Mouse (Mus musculus): ENCODE measurements around the gene Atn1.

Atn1 gene

DNA sequence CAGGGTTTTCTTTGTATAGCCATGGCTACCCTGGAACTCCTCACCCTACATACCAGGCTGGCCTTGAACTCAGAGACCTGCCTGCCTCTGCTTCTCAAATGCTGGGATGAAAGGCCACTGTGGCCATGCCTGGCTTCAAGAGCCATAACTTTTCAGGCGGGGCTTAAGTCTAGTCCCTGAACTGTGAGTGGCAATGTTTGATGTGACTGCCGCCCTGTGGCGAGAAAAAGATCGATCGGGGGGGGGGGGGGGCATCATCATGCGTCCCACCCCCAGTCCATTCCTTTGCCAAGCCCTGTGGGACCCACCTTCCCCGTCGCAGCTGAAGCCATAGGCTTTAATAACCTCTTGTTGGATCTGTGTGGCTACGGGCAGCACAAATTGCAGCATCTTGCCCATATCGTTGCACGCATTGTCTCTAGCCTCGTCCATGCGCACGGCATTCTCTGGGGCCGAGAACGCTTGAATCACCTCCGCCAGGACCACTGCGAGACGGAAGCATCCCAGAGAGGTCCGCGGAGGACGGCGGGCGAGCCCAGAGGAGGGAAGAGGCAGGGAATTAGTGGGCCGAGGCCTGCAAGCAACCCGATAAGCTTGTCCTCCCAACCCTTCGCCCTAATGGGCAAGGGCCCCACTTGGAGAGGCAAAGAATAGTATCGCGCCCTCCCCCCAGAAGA, 16.0 kb downstream of the Atn1 start:
- peak; percentile 63 for DNase-seq

- DNase-seq = no peak
Observed at GRCm38 (mm10) chr6:124739231-124739796, 17.0 kb downstream of the Atn1 start.

- DNase-seq = peak; percentile 97
Observed at GRCm38 (mm10) chr6:124738511-124739023, 17.8 kb downstream of the Atn1 start, which contains the start of gene Ptpn6. Gene Ptpn6 (minus strand): TSS chr6:124738714.

DNA sequence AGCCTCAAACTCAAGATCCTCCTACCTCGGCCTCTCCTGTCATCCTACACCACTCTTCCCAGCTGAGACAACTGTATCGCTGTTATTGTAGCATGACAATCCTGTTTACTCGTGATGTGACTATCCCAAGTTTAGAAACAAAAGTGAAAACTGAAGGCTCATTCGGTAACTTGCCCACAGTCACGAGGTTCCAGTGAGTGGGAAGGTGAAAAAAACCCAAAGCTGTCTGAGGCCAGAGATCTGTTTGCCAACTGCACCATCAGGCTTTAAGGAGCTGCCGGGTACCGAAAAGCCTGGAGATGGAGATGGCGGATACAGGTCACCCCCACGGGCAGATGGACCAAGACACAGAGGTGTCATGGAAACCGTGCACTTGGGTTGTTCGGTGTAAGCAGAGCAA, 19.3 kb downstream of the Atn1 start:
- no peak for DNase-seq

- no peak for DNase-seq
Observed at GRCm38 (mm10) chr6:124734417-124734816, 21.9 kb downstream of the Atn1 start.

DNA sequence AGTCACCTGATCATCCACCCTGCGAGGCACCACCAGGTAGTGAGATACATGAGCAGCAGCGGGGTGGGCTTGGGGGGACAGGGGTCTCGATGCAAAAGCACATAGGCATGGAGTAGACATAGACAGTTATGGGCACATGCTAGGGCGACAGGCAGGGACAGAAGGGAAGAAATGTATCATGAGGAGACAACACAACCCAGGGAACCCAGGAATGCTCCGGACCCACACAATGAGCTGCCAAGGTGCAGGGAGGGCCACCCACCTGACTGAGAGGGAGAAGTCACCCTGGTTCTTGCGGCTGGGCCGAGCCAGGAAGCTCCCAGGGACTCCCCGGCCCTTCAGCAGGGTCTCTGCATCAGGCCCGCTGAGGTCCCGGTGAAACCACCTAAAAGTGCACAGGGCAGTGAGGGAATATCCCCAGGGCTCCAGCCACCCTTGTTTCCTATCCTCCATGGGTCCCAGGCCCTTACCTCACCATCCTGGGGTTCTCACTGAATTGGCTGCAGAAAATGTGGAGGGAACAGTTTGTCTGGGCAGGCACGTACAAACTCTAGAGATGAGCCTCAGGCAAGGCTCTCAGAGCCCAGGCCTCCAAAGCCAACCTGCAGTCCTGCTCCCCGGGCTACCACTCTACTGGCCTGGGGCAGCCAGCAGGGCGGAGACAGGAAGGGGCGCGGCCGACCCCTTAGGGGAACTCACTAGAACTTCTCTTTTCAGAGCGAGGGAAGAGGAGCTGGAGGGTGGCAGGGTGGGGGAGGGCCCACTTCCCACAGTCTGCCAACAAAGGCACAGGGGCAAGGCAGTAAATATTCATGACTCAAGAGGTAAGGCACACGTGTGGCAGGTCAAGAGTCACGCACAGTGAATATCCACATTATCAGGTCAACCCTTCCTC, 23.6 kb downstream of the Atn1 start:
- no peak for DNase-seq

GRCm38 (mm10) chr6:124731038-124731437, 25.3 kb downstream of the Atn1 start:
- no peak for DNase-seq

- no peak for DNase-seq
Observed at GRCm38 (mm10) chr6:124729850-124730705, 26.2 kb downstream of the Atn1 start.

- no peak for DNase-seq
Observed at GRCm38 (mm10) chr6:124728621-124729020, 27.7 kb downstream of the Atn1 start.

- DNase-seq = no peak
Observed at GRCm38 (mm10) chr6:124724472-124724871, 31.9 kb downstream of the Atn1 start.

DNA sequence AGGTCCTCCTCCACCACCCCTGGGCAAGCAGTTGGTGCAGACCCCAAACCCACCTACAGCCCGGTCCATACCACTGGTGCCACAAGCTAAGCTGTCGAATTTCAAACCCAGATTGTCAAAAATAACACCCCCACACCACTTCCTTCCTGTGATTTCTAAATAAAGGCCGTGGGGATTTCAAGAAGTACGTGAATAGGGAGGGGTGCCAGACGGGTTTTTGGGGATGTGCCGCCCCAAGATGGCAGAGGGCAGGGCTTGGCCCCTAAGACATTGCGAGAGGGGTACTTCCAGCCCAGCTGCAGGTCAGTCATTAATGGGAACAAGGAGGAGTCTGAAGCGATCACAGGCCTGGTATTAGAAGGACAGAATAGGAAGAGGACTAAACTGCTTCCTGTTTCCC, 32.8 kb downstream of the Atn1 start:
- no peak for DNase-seq

- no peak for DNase-seq
Observed at GRCm38 (mm10) chr6:124722876-124723473, 33.3 kb downstream of the Atn1 start.

DNA sequence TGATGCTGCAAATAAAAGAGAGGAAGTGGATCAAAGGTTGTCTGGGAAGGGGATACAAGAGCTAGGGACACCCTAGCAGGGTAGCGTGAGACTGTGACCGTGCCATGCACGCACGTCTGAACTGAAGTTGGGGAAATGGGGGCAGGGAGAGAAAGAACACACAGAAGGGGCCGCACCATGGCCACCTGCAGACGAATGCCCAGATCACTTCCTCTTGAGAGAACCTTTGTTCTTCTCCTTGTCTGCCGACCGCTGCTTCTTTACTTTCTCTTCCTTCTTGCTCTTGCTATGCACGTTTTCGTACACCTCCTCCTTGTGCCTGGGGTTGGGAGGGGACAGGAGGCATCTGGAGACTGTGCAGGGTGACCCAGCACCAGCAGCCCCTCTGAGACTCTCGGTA, 35.4 kb downstream of the Atn1 start:
- DNase-seq = no peak

- no peak for DNase-seq
Observed at GRCm38 (mm10) chr6:124719354-124719978, 36.9 kb downstream of the Atn1 start.

GRCm38 (mm10) chr6:124718703-124719102, 37.6 kb downstream of the Atn1 start:
- DNase-seq = peak; percentile 69

DNA sequence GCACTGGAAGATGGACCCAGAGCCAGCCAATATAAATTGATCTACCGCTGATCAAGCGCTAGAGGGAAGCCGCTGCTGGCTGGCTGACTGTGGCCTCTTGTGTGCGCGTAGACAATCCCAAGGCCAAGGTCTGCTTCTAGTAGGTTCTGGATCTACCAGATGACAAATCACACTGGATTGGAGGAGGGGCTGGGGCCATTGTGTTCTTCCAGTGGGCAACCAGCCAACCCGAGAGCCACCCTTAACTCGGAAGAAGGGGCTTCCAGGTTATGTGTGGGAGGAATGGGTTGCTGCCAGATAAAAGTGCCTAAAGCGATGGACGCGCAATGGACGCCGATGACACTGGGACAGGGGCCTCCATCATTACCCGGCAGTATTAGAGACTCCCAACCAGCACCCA, 38.4 kb downstream of the Atn1 start:
- no peak for DNase-seq

DNA sequence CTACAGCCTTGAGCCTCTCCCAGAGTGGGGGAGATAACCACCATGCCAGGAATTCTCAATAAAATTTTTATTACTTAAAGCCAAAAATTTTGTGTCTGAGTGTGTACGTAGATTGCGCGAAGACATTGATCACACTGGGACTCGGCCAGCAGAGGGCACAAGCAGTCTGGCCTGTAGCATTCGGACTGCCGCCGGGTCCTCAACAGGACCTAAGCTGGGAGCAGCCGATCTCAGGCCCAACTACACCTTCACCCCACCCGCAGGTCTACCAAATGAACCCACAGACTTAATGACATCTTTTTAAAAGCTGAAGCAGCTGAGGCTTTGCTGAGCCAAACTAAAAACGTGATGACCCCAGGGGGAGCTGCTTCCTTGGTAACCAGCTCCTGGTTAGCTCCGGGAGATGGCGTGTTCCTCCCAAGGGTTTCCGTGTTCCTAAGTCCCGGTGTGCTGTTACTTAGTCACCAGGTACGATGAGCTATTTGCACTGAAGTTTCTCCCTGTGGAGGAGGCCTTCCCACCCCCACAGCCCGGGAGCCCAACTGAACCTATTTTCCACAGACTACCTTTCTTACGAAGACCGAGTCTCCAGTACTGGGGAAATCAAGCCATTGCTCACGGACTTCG, 39.3 kb downstream of the Atn1 start:
- DNase-seq = peak; percentile 26

- DNase-seq = no peak
Observed at GRCm38 (mm10) chr6:124712918-124713317, 43.4 kb downstream of the Atn1 start.

GRCm38 (mm10) chr6:124711824-124712782, 44.2 kb downstream of the Atn1 start, which contains the start of the genes Emg1 and Phb2:
Gene Emg1 (minus strand): TSS chr6:124712178.
Gene Phb2 (plus strand): TSS chr6:124712336.
- DNase-seq = peak; percentile 97

Measured in kidney, adult 11 months (tissue).